33 mouse cellular contexts compared by ENCODE assay signal in genomic region chr2:19152687-19153086, GRCm38 (mm10). TPM values are rescaled to one million over a fixed set of nuclear protein-coding genes. Genes with fewer than 3 reads are reported as not detected.
"Had no signal": no experiment of that assay in that cellular context is flagged by ENCODE, and none has a peak within 500 bp of the region (broad histone marks: within the 10 kb centered on the region; RNA-seq: fewer than 3 reads in every experiment).

No protein-coding gene starts in this region.

- H3K4me3 ChIP-seq: left cerebral cortex, adult 2 months; limb, embryonic 10.5 days; limb, embryonic 12.5 days; limb, embryonic 13.5 days; limb, embryonic 15.5 days; liver, embryonic 12.5 days; liver, embryonic 13.5 days; liver, embryonic 15.5 days; lung, embryonic 15.5 days; megakaryocyte, embryonic 14.5 days; midbrain, embryonic 10.5 days; midbrain, embryonic 12.5 days; midbrain, embryonic 13.5 days; midbrain, embryonic 15.5 days; myocyte had no signal

- H3K27ac ChIP-seq: left cerebral cortex, adult 2 months; limb, embryonic 10.5 days; limb, embryonic 12.5 days; limb, embryonic 13.5 days; limb, embryonic 15.5 days; liver, embryonic 12.5 days; liver, embryonic 13.5 days; liver, embryonic 14.5 days; liver, embryonic 15.5 days; lung, embryonic 15.5 days; macrophage; midbrain, embryonic 10.5 days; midbrain, embryonic 12.5 days; midbrain, embryonic 13.5 days; midbrain, embryonic 15.5 days had no signal

- ATAC-seq: liver, embryonic 12.5 days; liver, postnatal 0 days; lung, postnatal 0 days; midbrain, embryonic 13.5 days; midbrain, embryonic 15.5 days; midbrain, embryonic 16.5 days had no signal

- H3K27me3 ChIP-seq: limb, embryonic 12.5 days; limb, embryonic 13.5 days; limb, embryonic 15.5 days; liver, embryonic 13.5 days; liver, embryonic 15.5 days; lung, embryonic 15.5 days; midbrain, embryonic 12.5 days; midbrain, embryonic 13.5 days; midbrain, embryonic 15.5 days had no signal

- H3K4me1 ChIP-seq: limb, embryonic 10.5 days; limb, embryonic 12.5 days; limb, embryonic 13.5 days; limb, embryonic 15.5 days; liver, embryonic 12.5 days; liver, embryonic 13.5 days; liver, embryonic 15.5 days; lung, embryonic 15.5 days; midbrain, embryonic 10.5 days; midbrain, embryonic 12.5 days; midbrain, embryonic 15.5 days had no signal

- H3K9me3 ChIP-seq: limb, embryonic 10.5 days; limb, embryonic 12.5 days; limb, embryonic 13.5 days; limb, embryonic 15.5 days; liver, embryonic 12.5 days; liver, embryonic 13.5 days; liver, embryonic 15.5 days; lung, embryonic 15.5 days; megakaryocyte, embryonic 14.5 days; midbrain, embryonic 10.5 days; midbrain, embryonic 12.5 days; midbrain, embryonic 13.5 days; midbrain, embryonic 15.5 days had no signal

- H3K4me2 ChIP-seq: limb, embryonic 12.5 days; limb, embryonic 13.5 days; limb, embryonic 15.5 days; liver, embryonic 11.5 days; liver, embryonic 12.5 days; liver, embryonic 13.5 days; liver, embryonic 15.5 days; lung, embryonic 14.5 days; lung, embryonic 15.5 days; midbrain, embryonic 11.5 days; midbrain, embryonic 12.5 days; midbrain, embryonic 13.5 days; midbrain, embryonic 15.5 days had no signal

- H3K9ac ChIP-seq: limb, embryonic 12.5 days; limb, embryonic 13.5 days; limb, embryonic 15.5 days; liver, embryonic 12.5 days; liver, embryonic 13.5 days; liver, embryonic 14.5 days; liver, embryonic 15.5 days; liver, postnatal 0 days; lung, embryonic 14.5 days; lung, embryonic 15.5 days; midbrain, embryonic 12.5 days; midbrain, embryonic 13.5 days; midbrain, embryonic 15.5 days had no signal

- DNase-seq: left cerebral cortex, postnatal 4 days; liver; liver, embryonic 13.5 days; liver, postnatal 0 days; lung, adult 18-20 months; lung, adult 2 months; lung, embryonic 14.5 days; lung, postnatal 10 days; lung, postnatal 14 days; lung, postnatal 36 days; lung, postnatal 4 days; midbrain, embryonic 14.5 days had no signal

- H3K36me3 ChIP-seq: limb, embryonic 10.5 days; limb, embryonic 12.5 days; limb, embryonic 13.5 days; limb, embryonic 15.5 days; liver, embryonic 12.5 days; liver, embryonic 13.5 days; liver, embryonic 15.5 days; lung, embryonic 15.5 days; midbrain, embryonic 10.5 days; midbrain, embryonic 12.5 days; midbrain, embryonic 13.5 days; midbrain, embryonic 15.5 days had no signal

RNA-seq across cellular contexts. Expression of gene Armc3, which starts 46.4 kb away (rescaled TPM):
- total RNA-seq: liver, adult 2 months had no signal
- polyA plus RNA-seq: limb, embryonic 12.5 days; liver, adult 2 months; liver, embryonic 12.5 days; myocyte had no signal
